Mouse (Mus musculus) ES-E14 (cell line): ENCODE measurements around the gene Hlcs. TPM values are rescaled to one million over a fixed set of nuclear protein-coding genes. Genes with fewer than 3 reads are reported as not detected.

ENCODE experiments used
- DNase-seq: peaks from one replicate; pipeline ENCODE4 v3.0.0-alpha.2; 2013; ENCODE audit warnings: low read depth, low spot score
- H3K27ac ChIP-seq: 2 replicates; pipeline ENCODE4 v1.5.1; 2012; ENCODE audit warnings: low read depth, mild to moderate bottlenecking, low read length, moderate library complexity, mixed read lengths; ENCODE audit not compliant: poor library complexity, insufficient read depth, severe bottlenecking
- H3K36me3 ChIP-seq: 2 replicates; pipeline ENCODE4 v1.6.1; 2012; ENCODE audit warnings: mild to moderate bottlenecking, low read length, moderate library complexity, mixed read lengths; ENCODE audit not compliant: control insufficient read depth, poor library complexity, insufficient read depth, severe bottlenecking
- H3K4me1 ChIP-seq, 2 experiments: fragments of 150-350 bp in 1 of 2; sonication (generic) in 1 of 2; 2 replicates each; pipeline ENCODE4 v1.6.1; 2012; ENCODE audit warnings: low read length in 2 of 2, mild to moderate bottlenecking in 1 of 2, mixed read lengths in 1 of 2; ENCODE audit not compliant: control insufficient read depth in 2 of 2, insufficient read depth in 2 of 2, poor library complexity in 1 of 2
- H3K4me3 ChIP-seq, 2 experiments: fragments of 150-350 bp in 1 of 2; sonication (generic) in 1 of 2; 2 replicates each; pipeline ENCODE4 v1.5.1; 2012; ENCODE audit warnings: low read length in 2 of 2, low read depth in 1 of 2, mild to moderate bottlenecking in 1 of 2, mixed read lengths in 1 of 2; ENCODE audit not compliant: insufficient read depth in 1 of 2, poor library complexity in 1 of 2, severe bottlenecking in 1 of 2
- H3K9ac ChIP-seq: 2 replicates; pipeline ENCODE4 v1.6.1; 2012; ENCODE audit warnings: low read depth, mild to moderate bottlenecking, low read length, mixed read lengths; ENCODE audit not compliant: poor library complexity, insufficient read depth, severe bottlenecking
- H3K9me3 ChIP-seq: fragments of 150-350 bp; sonication (generic); 2 replicates; pipeline ENCODE4 v1.6.1; 2012; ENCODE audit warnings: low read depth, mild to moderate bottlenecking, low read length; ENCODE audit not compliant: control insufficient read depth, insufficient read depth
- CHD2 ChIP-seq: IDR thresholded peaks from 2 replicates; pipeline ENCODE4 v1.6.1; 2014; ENCODE audit warnings: mild to moderate bottlenecking, low read depth, low read length, inconsistent platforms
- HCFC1 ChIP-seq: IDR thresholded peaks from 2 replicates; pipeline ENCODE4 v1.6.1; 2012; ENCODE audit warnings: low read length, inconsistent platforms, borderline replicate concordance; ENCODE audit not compliant: insufficient read depth
- MAFK ChIP-seq: IDR thresholded peaks from 2 replicates; pipeline ENCODE4 v1.6.1; 2014; ENCODE audit warnings: mild to moderate bottlenecking, low read depth, low read length, inconsistent platforms; ENCODE audit not compliant: insufficient read depth
- ZC3H11A ChIP-seq: IDR thresholded peaks from 2 replicates; pipeline ENCODE4 v1.6.1; 2012; ENCODE audit warnings: low read depth, mild to moderate bottlenecking, inconsistent platforms, low read length, borderline replicate concordance
- ZNF384 ChIP-seq: IDR thresholded peaks from 2 replicates; pipeline ENCODE4 v1.6.1; 2012; ENCODE audit warnings: low read depth, low read length, inconsistent platforms
- in situ Hi-C, 2 experiments: fragments of 600-800 bp; cut with MboI; formaldehyde crosslinking; loops; one replicate each; pipeline ENCODE4 v1.15.1; 2025; ENCODE audit warnings: low sequenced_read_pairs in 2 of 2, inconsistent platforms in 1 of 2; ENCODE audit not compliant: unreplicated experiment in 2 of 2
- total RNA-seq: library from RNA; depleted of rRNA; stranded (reverse); fragments of 300-350 nt; gene quantifications from 2 replicates; pipeline ENCODE4 v1.2.3, GENCODE M21; 2012

The Hlcs gene
- total RNA-seq, 1 experiment, result 5.2 TPM

GRCm38 (mm10) chr16:94269635-94270034 lies 43.7 kb downstream of the Hlcs start:
- H3K27ac ChIP-seq, result no peak overlapping the region
- TF ChIP-seq HCFC1, result no peak
- 0 out of 2 replicates have a peak, but pooled peaks have one; percentile 3 for TF ChIP-seq ZC3H11A
- H3K4me1 ChIP-seq, result no peaks in the 10 kb centered on the region
- H3K4me3 ChIP-seq, result no peak overlapping the region
- in situ Hi-C loops, result no loop called here
- peaks cover 9% of the 10 kb centered on the region for H3K9me3 ChIP-seq
- peak; percentile 81 for DNase-seq
- H3K9ac ChIP-seq, result no peak overlapping the region
- H3K36me3 ChIP-seq, result peaks cover 22% of the 10 kb centered on the region; the same call in 1 of the 2 replicates

- Histone ChIP-seq H3K4me3 (0 out of 4 replicates have a peak overlapping the region, but pooled peaks of 1 of the 2 experiments have one; percentile 16), H3K9ac (no peak overlapping the region), H3K9me3 (no peaks in the 10 kb centered on the region), H3K4me1 (no peaks in the 10 kb centered on the region), H3K27ac (no peak overlapping the region), H3K36me3 (peaks cover 12% of the 10 kb centered on the region; the same call in 1 of the 2 replicates)
- in situ Hi-C loops, result no loop called here
- TF ChIP-seq CHD2, result no peak
- no peak for DNase-seq
These were observed 45.2 kb downstream of the Hlcs start for GRCm38 (mm10) chr16:94268205-94268604.

- Histone ChIP-seq H3K27ac (no peak overlapping the region), H3K9ac (no peak overlapping the region), H3K4me3 (no peak overlapping the region), H3K4me1 (no peaks in the 10 kb centered on the region), H3K36me3 (peaks cover 15% of the 10 kb centered on the region; the same call in 1 of the 2 replicates), H3K9me3 (no peaks in the 10 kb centered on the region)
- DNase-seq, result no peak
- in situ Hi-C loops, result no loop called here
- TF ChIP-seq MAFK (no peak), CHD2 (no peak), ZNF384 (no peak), HCFC1 (no peak), ZC3H11A (no peak)
These were observed 48.8 kb downstream of the Hlcs start for GRCm38 (mm10) chr16:94264611-94265010.

GRCm38 (mm10) chr16:94262501-94262900 lies 50.9 kb downstream of the Hlcs start:
- Histone ChIP-seq H3K9me3 (no peaks in the 10 kb centered on the region), H3K36me3 (peaks cover 9% of the 10 kb centered on the region; the same call in 1 of the 2 replicates), H3K4me3 (no peak overlapping the region), H3K27ac (no peak overlapping the region), H3K4me1 (no peaks in the 10 kb centered on the region), H3K9ac (no peak overlapping the region)
- DNase-seq, result no peak
- in situ Hi-C loops, result no loop called here
- TF ChIP-seq ZC3H11A, result no peak

GRCm38 (mm10) chr16:94260938-94261630 lies 52.3 kb downstream of the Hlcs start:
- no peak for DNase-seq
- Histone ChIP-seq H3K4me1 (no peaks in the 10 kb centered on the region), H3K9me3 (no peaks in the 10 kb centered on the region), H3K27ac (no peak overlapping the region), H3K4me3 (no peak overlapping the region), H3K36me3 (peaks cover 4% of the 10 kb centered on the region; the same call in 1 of the 2 replicates), H3K9ac (no peak overlapping the region)
- in situ Hi-C loops, result no loop called here
- TF ChIP-seq HCFC1, result no peak
- no peak for TF ChIP-seq ZNF384
- no peak for TF ChIP-seq MAFK
- TF ChIP-seq ZC3H11A, result no peak
- TF ChIP-seq CHD2, result no peak
